Mouse (Mus musculus) testis, adult 2 months (tissue): Measurements from ENCODE around the gene Dynlt1c. TPM values are rescaled to one million over a fixed set of nuclear protein-coding genes. Genes with fewer than 3 reads are reported as not detected.
"Not testable (repeated sequence)": the region's sequence is repeated elsewhere in the genome, so short reads cannot be mapped to it uniquely, and the experiment has no call there.

ENCODE experiments used
- H3K27ac ChIP-seq: fragments of 200-500 bp; 2 replicates; pipeline ENCODE4 v1.5.1; 2012; ENCODE audit warnings: low read depth, low read length; ENCODE audit not compliant: control insufficient read depth, insufficient read depth
- H3K27me3 ChIP-seq: fragments of 200-500 bp; 2 replicates; pipeline ENCODE4 v1.6.1; 2012; ENCODE audit warnings: mild to moderate bottlenecking, low read length, moderate library complexity; ENCODE audit not compliant: control insufficient read depth, insufficient read depth
- H3K36me3 ChIP-seq: fragments of 200-500 bp; 2 replicates; pipeline ENCODE4 v1.6.1; 2012; ENCODE audit warnings: mild to moderate bottlenecking, low read length; ENCODE audit not compliant: control insufficient read depth, insufficient read depth
- H3K4me1 ChIP-seq: fragments of 200-500 bp; 2 replicates; pipeline ENCODE4 v1.6.1; 2012; ENCODE audit warnings: low read length; ENCODE audit not compliant: control insufficient read depth, insufficient read depth
- H3K4me3 ChIP-seq: fragments of 200-500 bp; 2 replicates; pipeline ENCODE4 v1.5.1; 2012; ENCODE audit warnings: low read depth, mild to moderate bottlenecking, low read length, moderate library complexity, mixed read lengths; ENCODE audit not compliant: control insufficient read depth
- polyA plus RNA-seq: library from polyadenylated mRNA; depleted of rRNA; stranded (reverse); fragments of >200 nt; gene quantifications from 2 replicates; pipeline ENCODE4 v1.2.3, GENCODE M21; 2012

The Dynlt1c gene
- polyA plus RNA-seq, 1 experiment: 14.1 TPM

GRCm38 (mm10) chr17:6595776-6596497, 5.5 kb upstream of the Dynlt1c start:
- not testable (repeated sequence) for H3K4me1 ChIP-seq, H3K27ac ChIP-seq, H3K4me3 ChIP-seq

GRCm38 (mm10) chr17:6598356-6598755, 3.1 kb upstream of the Dynlt1c start:
- not testable (repeated sequence) for H3K27ac ChIP-seq, H3K4me3 ChIP-seq, H3K4me1 ChIP-seq, H3K36me3 ChIP-seq, H3K27me3 ChIP-seq

More at GRCm38 (mm10) chr17:6595776-6596497, 5.5 kb upstream of the Dynlt1c start:
- H3K27me3 ChIP-seq, H3K36me3 ChIP-seq: not testable (repeated sequence)

GRCm38 (mm10) chr17:6600216-6600911, 1.1 kb upstream of the Dynlt1c start:
- H3K27me3 ChIP-seq, H3K4me1 ChIP-seq, H3K4me3 ChIP-seq, H3K36me3 ChIP-seq, H3K27ac ChIP-seq: not testable (repeated sequence)

- not testable (repeated sequence) for H3K4me1 ChIP-seq, H3K27me3 ChIP-seq
These were observed 734 bp downstream of the Dynlt1c start for GRCm38 (mm10) chr17:6602205-6602604.

GRCm38 (mm10) chr17:6605347-6605746, 3.9 kb downstream of the Dynlt1c start:
- H3K4me1 ChIP-seq, H3K27ac ChIP-seq, H3K27me3 ChIP-seq, H3K4me3 ChIP-seq, H3K36me3 ChIP-seq: not testable (repeated sequence)

More at GRCm38 (mm10) chr17:6602205-6602604, 734 bp downstream of the Dynlt1c start:
- not testable (repeated sequence) for H3K4me3 ChIP-seq, H3K36me3 ChIP-seq, H3K27ac ChIP-seq

- not testable (repeated sequence) for H3K27ac ChIP-seq, H3K36me3 ChIP-seq, H3K4me1 ChIP-seq, H3K27me3 ChIP-seq, H3K4me3 ChIP-seq
These were observed 12.1 kb downstream of the Dynlt1c start for GRCm38 (mm10) chr17:6613524-6613923.

GRCm38 (mm10) chr17:6614316-6614715, 12.8 kb downstream of the Dynlt1c start:
- H3K27ac ChIP-seq, H3K4me3 ChIP-seq, H3K27me3 ChIP-seq, H3K36me3 ChIP-seq, H3K4me1 ChIP-seq: not testable (repeated sequence)

GRCm38 (mm10) chr17:6616731-6617130, 15.3 kb downstream of the Dynlt1c start:
- not testable (repeated sequence) for H3K4me3 ChIP-seq, H3K4me1 ChIP-seq, H3K27ac ChIP-seq, H3K27me3 ChIP-seq, H3K36me3 ChIP-seq

GRCm38 (mm10) chr17:6617689-6618400, 16.4 kb downstream of the Dynlt1c start:
- H3K36me3 ChIP-seq, H3K27ac ChIP-seq, H3K27me3 ChIP-seq, H3K4me1 ChIP-seq, H3K4me3 ChIP-seq: not testable (repeated sequence)

GRCm38 (mm10) chr17:6619271-6619670, 17.8 kb downstream of the Dynlt1c start:
- not testable (repeated sequence) for H3K36me3 ChIP-seq, H3K27ac ChIP-seq, H3K4me1 ChIP-seq, H3K27me3 ChIP-seq, H3K4me3 ChIP-seq

GRCm38 (mm10) chr17:6620035-6620434, 18.6 kb downstream of the Dynlt1c start:
- not testable (repeated sequence) for H3K36me3 ChIP-seq, H3K4me3 ChIP-seq, H3K27ac ChIP-seq, H3K27me3 ChIP-seq, H3K4me1 ChIP-seq
